Mouse (Mus musculus) urinary bladder, postnatal 10 days (tissue): ENCODE data around the gene Fat2.

Experiments
- DNase-seq: peaks from one replicate; pipeline ENCODE4 v3.0.0; 2022; ENCODE audit warnings: low spot score

Fat2 gene

DNA sequence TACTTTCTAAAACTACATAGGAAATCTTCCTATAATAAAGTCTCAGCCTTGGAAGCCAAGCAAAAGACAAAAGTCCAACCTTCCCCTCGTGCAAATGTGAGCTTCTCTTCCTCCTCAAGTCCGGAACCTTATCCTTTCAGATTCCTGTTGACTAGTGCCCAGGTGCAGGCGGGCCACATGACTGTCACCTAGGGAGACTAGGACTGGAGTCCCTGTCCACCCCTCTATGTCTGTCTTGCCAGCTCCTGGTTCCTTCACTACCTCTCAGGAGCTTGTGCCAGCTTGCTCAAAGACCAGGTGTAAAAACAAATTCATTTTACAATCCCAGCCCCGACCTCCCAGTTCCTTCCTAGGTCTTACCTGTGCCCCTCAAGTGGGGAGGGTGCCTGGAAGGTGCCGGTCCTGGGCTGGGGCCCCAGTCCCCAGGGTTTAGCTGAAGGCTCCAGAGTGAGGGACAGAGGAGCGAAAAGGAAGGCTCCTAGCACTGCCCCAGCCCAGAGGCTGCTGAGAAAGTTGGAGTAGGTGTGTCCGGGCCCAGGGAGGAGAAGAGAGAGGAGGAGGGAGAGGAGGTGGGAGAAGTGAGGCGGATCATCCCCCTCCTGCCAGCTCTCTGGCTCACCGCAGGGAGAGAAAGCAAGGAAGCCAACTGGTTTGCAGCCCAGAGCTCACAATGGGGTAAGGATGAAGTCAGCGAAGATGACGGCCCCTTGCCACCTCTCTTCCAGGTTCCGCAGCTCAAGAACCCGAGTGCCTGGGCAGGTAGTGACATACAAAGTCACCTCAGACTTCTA is at the start of gene Fat2:
Gene Fat2 (minus strand): TSS at position 464 of the 791 bp plus-strand sequence.
- DNase-seq: no peak

DNA sequence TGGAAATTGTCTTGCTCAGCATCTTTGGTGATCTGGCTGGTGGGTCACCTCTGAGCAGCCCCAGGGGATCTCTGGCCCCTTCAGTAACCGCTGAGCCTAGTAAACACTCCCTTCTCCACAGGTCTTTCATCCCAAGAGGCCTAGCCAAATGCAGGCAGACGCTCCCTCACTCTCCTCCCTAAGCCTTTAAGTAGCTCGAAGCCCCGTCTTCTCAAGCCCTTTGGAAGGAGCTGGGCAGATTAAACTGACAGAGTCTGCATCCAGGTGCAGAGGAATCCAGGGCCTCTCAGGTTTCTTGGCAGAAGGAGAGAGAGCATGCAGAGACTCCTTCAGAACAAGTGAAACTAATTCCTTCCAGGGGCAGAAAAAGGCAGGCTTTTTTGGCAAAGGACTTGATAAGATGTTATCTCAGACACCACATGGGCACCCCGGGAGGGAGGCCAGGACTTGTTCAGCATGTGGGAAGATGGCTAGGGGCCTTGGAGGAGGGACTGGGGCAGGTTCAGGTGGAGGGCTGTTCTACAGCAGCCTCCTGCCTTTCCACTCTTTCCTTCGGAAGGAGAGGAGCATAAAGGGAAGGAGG is 47.2 kb upstream of the Fat2 start:
- DNase-seq: no peak

DNA sequence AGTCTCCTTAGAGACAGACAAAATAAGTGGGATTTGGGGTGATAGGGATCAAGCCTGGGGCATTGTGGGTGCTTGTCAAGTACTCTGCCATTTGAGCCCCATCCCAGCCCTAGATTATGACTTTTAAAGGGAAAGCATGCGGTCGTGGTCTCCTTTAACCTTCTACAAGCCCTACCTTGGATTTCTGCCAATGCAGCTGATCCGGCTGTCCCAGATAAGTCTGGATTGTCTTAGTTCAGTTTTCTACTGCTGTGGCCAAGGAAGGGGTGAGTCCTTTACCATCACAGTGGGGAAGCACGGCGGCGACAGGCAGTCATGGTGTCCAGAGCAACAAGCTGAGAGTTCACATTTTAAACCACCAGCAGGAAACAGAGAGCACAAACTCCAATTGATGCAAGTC is 44.5 kb upstream of the Fat2 start:
- DNase-seq: no peak

DNA sequence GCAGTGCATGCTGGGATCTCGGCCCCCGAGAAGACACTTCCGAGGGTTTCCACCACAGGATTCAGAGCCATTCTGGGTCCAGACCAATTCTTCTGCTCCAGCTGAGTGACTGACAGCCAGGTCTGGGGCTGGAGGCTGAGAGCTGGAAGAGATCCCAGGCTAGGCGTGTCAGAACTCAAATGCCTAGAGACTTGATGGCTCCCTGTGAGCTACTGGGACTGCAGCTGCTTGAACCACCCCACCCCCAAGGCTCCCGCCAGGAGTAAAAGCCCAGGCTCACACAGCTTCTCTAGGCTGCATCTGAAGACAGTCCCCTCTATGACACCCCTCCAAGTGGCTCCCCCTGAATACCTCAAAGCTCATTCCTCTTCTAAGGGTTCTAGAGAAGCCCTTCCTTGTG is 42.0 kb upstream of the Fat2 start:
- no peak for DNase-seq

DNA sequence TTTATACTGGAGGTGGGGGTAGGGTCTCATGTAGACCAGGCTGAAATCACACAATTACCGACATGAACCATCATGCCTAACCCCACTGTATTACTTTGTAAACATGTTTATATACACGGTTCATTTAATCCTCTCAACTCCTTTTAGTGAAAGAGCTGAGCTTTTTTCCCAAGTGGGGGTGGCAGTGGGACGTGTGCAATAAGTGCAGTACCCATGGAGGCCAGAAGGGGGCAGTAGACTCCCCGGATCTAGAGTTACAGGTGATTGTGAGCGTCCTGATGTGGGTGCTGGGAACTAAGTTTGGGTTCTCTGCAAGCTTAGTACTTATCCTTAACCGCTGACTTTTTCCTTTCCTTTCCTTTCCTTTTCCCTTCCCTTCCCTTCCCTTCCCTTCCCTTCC is 37.5 kb upstream of the Fat2 start:
- DNase-seq: no peak

DNA sequence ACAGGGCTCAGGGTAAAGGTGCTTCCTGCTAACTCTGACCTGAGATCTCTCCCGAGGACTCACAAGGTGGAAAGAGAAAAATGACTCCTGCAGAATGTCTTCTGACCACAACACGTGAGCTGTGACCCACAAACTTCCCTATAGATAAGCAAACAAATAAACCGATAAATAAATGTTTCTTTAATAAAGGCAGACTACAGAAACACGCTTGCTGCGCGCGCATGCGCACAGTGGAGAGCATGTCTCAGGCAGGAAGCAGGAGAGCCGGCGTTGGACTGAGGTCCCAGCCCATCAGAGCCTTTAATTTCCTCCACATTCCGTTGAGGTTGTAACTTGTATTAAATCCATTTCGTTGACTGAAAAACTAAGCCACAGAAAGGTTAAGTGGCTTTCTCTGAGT is 37.0 kb upstream of the Fat2 start:
- no peak for DNase-seq

DNA sequence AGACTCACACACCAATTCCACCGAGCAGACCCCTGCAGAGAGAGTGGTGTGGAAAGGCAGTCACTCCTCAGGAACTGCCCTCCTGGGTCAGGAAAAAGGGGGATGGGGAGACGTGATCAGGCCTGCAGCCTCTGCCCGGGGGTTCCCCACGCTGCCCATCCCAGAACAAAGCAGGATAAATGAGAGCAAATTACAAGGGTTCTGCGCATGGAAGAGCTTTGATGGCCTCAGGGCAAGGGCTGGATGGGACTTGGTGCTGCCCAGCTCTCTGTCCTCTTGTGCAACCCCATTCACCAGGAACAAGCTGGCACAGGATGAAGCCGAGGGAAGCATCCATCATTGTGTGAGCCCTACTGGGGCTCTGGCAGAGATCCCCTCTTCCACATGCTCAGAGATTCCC is 35.6 kb upstream of the Fat2 start:
- no peak for DNase-seq

DNA sequence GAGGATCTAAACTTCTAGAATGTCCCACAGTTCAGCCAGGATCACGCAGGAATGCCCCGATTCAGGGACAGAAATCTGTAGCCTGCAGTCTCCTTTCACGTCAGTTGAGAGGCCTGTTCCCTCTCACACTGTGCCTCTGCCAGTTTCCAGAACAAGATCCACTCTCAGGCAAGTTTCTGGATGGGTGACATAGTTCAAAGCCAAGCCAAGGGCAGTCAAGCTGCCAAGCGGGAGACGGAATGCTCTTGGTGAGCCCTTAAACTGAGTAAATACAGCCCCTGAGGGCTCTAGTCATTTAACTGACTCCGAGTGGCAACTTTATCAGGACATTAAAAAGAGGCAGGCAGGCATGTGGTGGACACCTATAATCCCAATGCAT is 32.7 kb upstream of the Fat2 start:
- no peak for DNase-seq

DNA sequence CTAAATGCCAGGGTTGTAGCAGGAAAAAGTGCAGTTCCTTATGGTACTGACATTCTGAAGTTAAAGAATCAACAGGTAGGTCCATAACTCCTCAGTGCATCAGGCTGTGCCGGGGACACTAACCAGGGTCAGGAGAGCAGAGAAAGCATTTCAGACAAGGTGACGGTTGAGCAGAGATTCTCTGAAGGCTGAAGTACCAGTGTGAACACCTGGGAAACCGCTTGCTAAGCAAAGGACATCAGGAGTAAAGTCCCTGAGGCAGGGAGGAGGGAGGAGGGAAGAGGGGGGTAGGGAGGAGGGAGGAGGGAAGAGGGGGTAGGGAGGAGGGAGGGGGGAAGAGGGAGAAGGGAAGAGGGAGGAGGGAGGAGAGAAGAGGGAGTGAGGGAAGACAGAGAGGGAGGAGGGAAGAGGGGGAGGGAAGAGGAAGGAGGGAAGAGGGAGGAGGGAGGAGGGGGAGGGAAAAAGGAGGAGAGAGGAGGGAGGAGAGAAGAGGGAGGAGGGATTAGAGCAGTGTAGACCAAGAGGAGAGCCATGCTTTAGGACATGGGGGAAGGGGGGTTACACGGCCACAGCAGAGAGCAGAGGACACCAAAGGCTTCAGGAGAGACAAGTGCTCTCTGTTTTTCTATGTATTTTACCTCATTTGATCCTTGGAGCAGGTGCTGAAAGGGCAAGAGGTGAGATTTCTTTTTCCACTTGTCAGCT is 32.2 kb upstream of the Fat2 start:
- no peak for DNase-seq

DNA sequence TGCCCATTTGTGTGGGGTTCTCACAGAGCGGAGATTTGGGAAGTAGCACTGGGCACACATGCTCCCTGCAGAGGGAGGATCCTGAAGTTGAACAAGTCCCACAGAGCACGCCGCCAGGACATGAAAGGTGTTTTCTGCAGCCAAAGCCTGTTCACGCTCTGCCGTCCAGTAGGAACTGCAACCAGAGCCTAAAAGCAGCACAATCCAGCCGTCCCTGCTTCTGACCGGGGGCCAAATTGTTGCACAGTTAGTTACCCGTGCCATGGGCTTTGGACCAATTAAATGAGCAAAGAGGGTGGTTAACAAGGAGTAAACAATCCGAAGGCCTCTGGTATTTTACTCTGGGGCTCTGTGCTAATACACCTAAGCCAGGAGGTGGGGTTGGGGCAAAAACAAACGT is 31.4 kb upstream of the Fat2 start:
- DNase-seq: no peak

DNA sequence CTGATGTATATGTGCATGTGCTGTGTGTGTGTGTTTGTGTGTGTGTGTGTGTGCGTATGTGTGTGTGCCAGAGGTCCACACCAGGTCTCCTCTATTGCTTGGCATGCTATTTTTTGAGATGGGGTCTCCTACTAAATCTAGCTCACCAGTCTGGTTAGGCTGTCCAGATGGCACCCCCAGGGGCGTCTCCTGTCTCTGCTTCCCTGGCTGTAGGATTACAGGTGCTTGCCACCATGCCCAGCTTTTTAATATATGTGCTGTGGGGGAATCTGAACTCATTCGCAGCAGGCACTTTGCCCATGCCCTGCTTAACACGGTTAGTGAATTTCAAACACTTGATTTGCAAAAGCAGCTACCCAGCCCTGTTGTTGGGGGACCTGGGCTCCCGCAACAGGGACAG is 29.5 kb upstream of the Fat2 start:
- DNase-seq: no peak

DNA sequence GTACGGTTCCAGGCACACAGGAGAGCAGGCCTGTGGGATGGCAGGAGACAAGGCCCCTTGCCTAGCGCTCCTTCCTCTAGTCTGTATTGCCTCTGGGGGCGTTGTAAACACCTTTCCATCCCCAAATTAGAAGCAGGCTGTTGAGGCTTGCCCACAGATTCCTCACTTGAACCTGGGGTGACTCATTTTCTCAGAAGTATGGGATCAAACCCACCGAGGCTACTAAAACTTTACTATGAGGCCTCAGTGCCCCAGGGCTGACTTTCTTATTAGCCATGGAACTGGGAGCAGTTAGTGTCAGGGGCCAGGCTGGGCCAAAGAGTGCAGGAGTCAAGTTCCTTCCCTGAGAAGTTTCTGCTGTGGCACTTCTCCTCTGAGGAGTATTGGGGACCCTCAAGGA is 28.9 kb upstream of the Fat2 start:
- no peak for DNase-seq

DNA sequence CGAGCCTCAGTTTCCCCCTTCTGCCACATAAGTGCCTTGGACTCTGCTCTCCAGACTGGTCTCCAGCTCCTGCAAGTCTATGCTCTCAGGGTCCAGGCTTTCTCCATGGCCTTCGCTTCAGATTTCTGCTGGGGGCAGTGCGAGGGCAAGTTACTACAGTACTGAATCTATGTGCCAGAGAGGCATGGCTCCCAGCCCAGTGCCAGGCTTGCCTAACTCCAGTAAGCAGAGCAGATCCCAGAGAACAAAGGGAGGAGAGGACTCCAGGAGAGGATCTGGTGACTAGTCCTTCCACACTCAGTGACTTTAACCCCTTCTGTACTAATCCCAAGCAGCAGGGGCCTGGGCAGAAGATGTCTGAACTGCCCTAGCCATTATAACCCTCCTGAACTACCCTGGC is 28.3 kb upstream of the Fat2 start:
- no peak for DNase-seq

DNA sequence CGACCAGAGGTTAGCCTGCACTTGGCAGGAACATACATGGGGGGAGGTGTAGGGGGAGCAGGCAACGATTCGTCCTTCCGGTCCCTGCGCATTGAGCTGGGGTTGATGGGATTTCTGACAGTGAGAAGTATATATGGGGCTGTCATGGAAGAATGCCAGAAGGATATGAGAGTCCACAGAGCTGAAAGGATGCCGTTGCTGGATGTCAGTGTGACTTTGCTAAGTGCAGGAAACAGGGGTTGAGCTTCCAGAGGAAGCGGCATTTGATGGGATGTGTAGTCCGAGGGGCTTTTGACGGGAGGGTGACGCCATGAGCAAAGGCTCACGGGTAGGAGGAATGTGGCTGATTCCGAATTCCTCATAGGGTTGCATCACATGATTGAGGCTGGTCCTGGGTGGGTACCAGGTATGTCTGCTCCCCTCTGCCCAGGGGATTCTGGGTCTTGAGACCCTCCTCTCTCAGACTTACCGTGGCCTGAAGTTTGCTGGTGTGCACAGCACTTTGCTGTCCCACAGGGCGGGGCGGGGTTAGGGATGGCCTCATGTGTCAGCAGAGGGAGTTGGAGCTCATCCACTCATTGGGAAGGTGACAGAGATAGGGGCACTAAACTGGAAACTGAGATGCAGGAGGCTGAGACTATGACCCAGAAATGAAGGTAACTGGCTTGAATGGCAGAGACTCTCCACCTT is 21.9 kb upstream of the Fat2 start:
- DNase-seq: no peak

DNA sequence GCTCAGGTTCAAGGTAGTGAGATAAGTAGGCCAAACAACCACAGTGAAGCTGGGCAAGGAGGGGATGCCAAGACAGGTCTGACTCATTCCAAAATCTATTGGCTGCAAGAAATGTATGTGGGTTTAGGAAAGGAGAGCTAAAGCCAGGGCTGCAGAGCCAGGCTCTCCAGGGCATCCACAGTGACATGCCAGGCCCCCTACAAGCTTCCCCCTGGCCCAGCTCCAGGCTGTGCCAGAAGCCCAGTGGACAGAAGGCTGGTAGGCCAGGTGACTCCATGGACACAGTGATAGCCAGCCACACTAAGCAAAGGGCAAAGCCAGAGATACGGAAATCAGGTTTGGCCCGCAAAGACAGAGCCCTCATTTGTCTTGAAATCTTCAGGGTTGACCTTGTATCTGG is 20.5 kb upstream of the Fat2 start:
- DNase-seq: no peak

DNA sequence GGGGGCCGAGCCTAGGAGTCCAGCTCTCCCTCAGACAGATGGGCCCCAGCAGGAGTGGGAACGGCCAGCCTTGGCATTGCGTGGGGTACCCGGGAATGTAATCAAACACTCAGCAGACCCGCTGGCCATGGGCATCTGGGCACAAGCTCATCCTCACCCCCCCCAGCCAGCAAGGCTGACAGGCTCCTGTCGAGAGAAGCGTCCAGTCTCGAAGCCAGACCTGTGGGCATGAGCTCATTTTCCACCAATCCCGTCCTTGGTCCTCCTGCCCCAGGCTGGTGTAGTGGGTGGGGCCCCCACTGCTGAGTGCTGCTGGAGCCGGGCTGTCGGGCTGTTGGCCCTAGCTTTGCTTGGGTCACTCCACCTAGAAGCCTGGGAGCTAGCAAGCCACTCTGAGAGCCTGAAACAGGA is 5.6 kb upstream of the Fat2 start:
- DNase-seq: no peak

DNA sequence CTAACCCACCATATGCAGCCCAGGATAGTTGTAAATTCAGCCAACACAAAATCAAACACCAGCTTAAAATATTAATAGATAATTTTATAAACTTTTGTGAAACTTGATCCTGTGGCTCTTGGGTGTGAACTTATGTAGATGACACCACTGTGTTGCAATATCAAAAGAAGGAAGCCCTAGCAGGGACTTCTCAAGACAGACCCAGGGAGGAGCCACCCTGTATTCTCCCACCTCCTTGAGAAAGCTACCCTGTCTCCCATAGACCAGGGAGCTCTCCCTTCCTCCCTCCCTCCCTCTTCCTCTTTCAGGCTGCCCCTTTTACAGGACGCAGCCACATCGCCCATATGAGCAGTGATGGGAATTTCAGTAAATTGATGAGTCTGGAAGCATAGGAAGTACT is 4.4 kb upstream of the Fat2 start:
- DNase-seq: no peak

DNA sequence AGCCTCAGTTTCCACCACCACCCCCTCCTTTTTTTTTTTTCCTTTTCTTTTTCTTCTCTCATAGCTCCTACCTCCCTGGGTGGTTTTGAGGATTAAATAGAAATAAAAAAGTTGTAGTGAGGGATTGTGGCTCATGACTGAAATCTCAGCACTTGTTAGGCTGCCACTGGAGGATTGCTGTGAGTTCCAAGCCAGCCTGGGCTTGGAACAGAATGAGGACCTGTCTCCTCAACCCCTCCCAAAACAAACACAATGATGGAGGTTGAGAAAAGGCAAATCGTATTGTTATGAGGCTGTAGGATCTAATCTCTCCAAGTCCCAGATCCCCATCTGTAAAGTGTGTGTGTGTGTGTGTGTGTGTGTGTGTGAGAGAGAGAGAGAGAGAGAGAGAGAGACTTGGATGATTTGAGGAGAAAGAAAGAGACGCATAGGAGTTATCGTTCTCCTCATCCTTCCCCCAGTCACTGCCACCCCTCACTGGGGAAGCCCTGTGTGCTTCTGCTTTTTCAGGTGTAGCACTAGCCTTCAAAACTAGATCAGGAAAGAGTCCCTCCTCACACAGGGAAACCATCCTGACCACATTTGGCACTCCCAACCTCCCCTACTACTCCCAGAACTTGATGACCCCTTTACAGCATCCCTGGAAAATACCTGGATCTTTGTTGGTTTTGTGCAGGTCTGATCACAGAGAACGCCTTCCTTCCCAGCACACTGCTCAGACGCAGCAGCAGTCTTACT is 837 bp upstream of the Fat2 start:
- no peak for DNase-seq

DNA sequence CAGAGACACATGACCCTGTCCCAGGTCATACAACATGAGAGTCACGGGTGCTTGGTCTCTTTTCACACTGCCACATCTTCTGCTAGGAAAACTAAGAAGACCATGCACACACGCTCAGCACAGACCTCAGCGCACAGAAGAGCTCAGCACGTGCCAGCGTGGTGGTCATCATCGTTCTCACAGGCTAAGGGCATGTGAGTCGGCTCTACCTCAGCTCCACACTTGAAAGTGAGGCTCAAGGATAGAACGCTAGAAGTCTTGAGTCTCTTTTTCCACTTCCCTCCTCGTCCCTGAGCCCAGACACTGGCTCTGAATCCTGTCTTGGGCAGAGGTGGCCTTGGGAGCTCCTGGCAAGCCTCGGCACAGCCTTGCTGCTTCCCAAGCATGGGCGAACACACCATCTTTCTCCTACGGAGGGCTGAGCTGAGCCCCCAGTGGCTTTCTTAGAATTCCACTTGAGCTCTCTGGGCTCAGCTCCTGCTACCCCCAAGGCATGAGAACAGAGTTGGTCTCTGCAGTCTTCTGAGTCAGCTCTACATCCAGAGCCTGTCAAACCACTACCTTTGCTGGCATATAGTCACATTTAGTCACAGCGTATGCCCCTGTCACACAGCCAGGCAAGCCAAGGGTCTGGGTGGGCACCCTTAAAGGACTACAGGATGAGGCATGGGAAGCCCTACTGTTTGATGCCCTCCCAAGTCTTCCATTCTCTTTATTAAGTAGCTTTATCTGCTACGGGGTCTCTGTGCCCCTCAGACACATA is 869 bp downstream of the Fat2 start:
- no peak for DNase-seq

DNA sequence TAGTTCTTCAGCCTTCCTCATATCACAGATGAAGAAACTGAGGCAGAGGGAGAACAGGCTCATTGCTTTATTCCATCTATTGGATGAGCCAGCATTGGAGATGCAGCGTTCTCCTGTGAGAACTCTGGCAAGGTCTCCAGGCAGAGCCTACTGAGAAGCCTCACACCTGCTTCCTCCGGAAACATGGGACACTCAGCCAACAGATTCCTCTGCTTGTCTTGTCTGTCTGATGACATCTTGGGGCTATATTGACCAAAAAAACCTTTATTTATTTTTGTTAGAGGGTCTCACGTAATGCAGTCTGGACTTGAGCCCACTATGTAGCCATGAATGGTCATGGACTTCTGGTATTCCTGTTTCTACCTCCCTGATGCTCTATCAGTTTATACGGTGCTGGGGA is 1.8 kb downstream of the Fat2 start:
- no peak for DNase-seq

DNA sequence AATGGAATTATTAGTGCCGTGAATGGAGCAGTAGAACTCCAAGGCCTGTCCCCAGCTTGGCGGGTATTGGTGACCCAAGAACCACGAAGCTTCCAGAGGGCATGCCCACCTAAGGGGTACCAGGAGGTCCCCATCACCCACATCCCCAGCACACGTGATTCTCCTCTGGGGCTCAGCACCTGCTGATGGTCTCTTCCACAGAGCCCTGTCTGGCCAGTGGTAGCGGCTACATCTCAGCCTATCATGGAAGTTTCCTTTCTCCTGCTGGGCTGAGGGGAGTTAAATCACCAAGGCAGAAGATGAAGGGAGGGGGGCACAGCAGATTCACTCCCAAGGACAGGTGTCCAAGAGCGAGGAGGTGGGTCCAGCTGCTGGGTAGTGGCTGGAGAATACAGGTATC is 2.3 kb downstream of the Fat2 start:
- no peak for DNase-seq
